Mouse (Mus musculus): ENCODE data around the gene Gm14744.
"Not testable (repeated sequence)": the region's sequence is repeated elsewhere in the genome, so short reads cannot be mapped to it uniquely, and the experiment has no call there.

The Gm14744 gene

DNA sequence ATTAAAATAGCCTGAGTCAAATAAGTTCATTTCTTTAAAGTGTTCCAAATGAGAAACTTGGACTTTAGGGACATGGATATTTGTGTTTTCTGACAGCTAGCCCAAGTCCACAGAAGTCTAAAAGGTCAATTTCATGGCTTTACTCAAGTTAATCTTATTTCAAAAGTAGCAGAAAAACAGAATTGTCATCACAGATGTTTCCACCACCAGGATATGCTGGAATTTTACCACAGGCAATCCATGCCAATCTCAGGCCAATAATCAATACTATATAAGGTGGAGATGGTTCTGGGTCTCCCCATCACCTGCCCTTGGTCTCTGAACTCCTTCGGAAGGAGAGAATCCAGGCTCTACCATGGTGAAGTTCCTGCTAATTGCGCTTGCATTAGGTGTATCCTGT lies at the start of gene Gm14744:
Gm14744 (plus strand) TSS at position 301 of the 400 bp plus-strand sequence.
- DNase-seq (ENCODE audit: low read depth, low spot score): not testable (repeated sequence)

DNA sequence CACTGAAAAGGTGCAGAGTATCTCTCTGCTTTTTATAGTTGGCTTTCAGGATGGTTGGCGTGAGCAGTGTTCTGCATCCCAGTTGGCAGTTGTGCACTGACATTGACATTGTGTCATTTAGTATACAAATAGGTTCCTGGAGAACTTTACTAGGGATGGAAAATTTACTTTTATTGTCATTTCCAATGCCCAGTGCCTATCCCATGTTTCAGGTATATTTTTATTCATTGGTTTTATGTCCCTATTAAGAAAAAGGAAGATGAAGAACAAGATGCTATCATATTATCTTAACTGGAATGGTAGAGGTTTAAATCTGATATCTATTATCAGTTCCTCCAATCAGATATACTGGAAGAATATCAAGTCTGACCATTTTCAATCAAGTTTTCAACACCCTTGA lies 11.0 kb upstream of the Gm14744 start, which contains the start of gene Pbsn:
Pbsn (minus strand) TSS at position 101 of the 400 bp plus-strand sequence.
- DNase-seq (ENCODE audit: low read depth, low spot score): no peak

DNA sequence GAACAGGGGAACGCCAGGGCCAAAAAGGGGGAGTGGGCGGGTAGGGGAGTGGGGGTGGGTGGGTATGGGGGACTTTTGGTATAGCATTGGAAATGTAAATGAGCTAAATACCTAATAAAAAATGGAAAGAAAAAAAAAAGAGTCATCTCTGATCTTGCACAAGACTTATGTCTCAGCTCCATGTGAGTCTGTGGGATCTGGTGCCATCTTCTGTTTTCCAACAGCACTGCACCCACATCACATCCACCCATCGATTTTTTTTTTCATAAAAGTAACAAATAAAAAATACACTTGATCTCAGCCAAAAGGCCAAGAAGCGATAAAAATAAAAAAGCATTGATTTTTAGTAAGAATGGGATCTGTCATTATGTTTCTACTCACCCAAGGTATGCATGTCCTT lies 15.5 kb downstream of the Gm14744 start:
- DNase-seq (ENCODE audit: low read depth, low spot score): peak; percentile 51
